Mouse (Mus musculus) heart, embryonic 10.5 days (tissue): ENCODE measurements around the gene Jarid2. TPM values are rescaled to one million over a fixed set of nuclear protein-coding genes. Genes with fewer than 3 reads are reported as not detected.
"Not testable (repeated sequence)": the region's sequence is repeated elsewhere in the genome, so short reads cannot be mapped to it uniquely, and the experiment has no call there.

Experiments
- DNase-seq: peaks from one replicate; pipeline ENCODE4 v3.0.0-alpha.2; 2017; ENCODE audit warnings: low spot score
- H3K27ac ChIP-seq: fragments of 300-500 bp; sonication (generic); 2 replicates; pipeline ENCODE4 v1.5.1; 2016; ENCODE audit warnings: mild to moderate bottlenecking
- H3K27me3 ChIP-seq: fragments of 300-500 bp; sonication (generic); 2 replicates; pipeline ENCODE4 v1.6.1; 2016; ENCODE audit warnings: mild to moderate bottlenecking; ENCODE audit not compliant: poor library complexity, insufficient read depth, severe bottlenecking
- H3K36me3 ChIP-seq: fragments of 300-500 bp; sonication (generic); 2 replicates; pipeline ENCODE4 v1.6.1; 2016; ENCODE audit warnings: mild to moderate bottlenecking, moderate library complexity
- H3K4me1 ChIP-seq: fragments of 300-500 bp; sonication (generic); 2 replicates; pipeline ENCODE4 v1.6.1; 2016; ENCODE audit warnings: mild to moderate bottlenecking
- H3K4me3 ChIP-seq: fragments of 300-500 bp; sonication (generic); 2 replicates; pipeline ENCODE4 v1.5.1; 2016; ENCODE audit warnings: mild to moderate bottlenecking, moderate library complexity
- H3K9me3 ChIP-seq: fragments of 300-500 bp; sonication (generic); 2 replicates; pipeline ENCODE4 v1.6.1; 2016; ENCODE audit warnings: mild to moderate bottlenecking, moderate library complexity
- WGBS: fragments of 180-500 bp; shearing (Covaris S2); methylation state at CpG from one replicate; pipeline ENCODE4 v1.1.7; 2016; 5-methylcytosine and 5-hydroxymethylcytosine counted together
- polyA plus RNA-seq: library from polyadenylated mRNA; unstranded; fragments of >200 nt; fragmentation: Nextera tagmentation; extraction: Ambion mirVana; gene quantifications from 2 replicates; pipeline ENCODE4 v1.2.1, GENCODE M21; 2016

The Jarid2 gene
- polyA plus RNA-seq, 1 experiment from 2014 or later = 39.8 TPM

GRCm38 (mm10) chr13:44837445-44837844 is 108.2 kb downstream of the Jarid2 start:
- Histone ChIP-seq H3K27me3 (no peaks in the 10 kb centered on the region), H3K4me1 (peaks cover 30% of the 10 kb centered on the region), H3K27ac (no peak overlapping the region), H3K9me3 (no peaks in the 10 kb centered on the region), H3K4me3 (no peak overlapping the region), H3K36me3 (no peaks in the 10 kb centered on the region)
- no peak for DNase-seq
- WGBS = 89% methylated on average over 6 of the region's 6 CpGs

- no peaks in the 10 kb centered on the region for H3K36me3 ChIP-seq
- H3K9me3 ChIP-seq = no peaks in the 10 kb centered on the region
- peak overlapping the region; percentile 56 for H3K4me3 ChIP-seq
- WGBS = 12% methylated on average over 20 of the region's 20 CpGs
- H3K27ac ChIP-seq = peak overlapping the region; percentile 80
- H3K4me1 ChIP-seq = peaks cover 32% of the 10 kb centered on the region
- H3K27me3 ChIP-seq = no peaks in the 10 kb centered on the region
- peak; percentile 79 for DNase-seq
Observed at GRCm38 (mm10) chr13:44839866-44840835, 110.9 kb downstream of the Jarid2 start.

GRCm38 (mm10) chr13:44851426-44851825 is 122.2 kb downstream of the Jarid2 start:
- H3K4me1 ChIP-seq = peaks cover 8% of the 10 kb centered on the region; the same call in 1 of the 2 replicates
- no peaks in the 10 kb centered on the region for H3K9me3 ChIP-seq
- peaks cover 12% of the 10 kb centered on the region; the same call in 1 of the 2 replicates for H3K36me3 ChIP-seq
- no peaks in the 10 kb centered on the region for H3K27me3 ChIP-seq
- no peak overlapping the region for H3K27ac ChIP-seq
- no peak overlapping the region for H3K4me3 ChIP-seq
- DNase-seq = no peak
- WGBS = 86% methylated on average over 2 of the region's 2 CpGs

GRCm38 (mm10) chr13:44852024-44852423 is 122.8 kb downstream of the Jarid2 start:
- no peak for DNase-seq
- 80% methylated on average over 3 of the region's 3 CpGs for WGBS

GRCm38 (mm10) chr13:44865566-44865965 is 136.3 kb downstream of the Jarid2 start:
- no peaks in the 10 kb centered on the region for H3K27me3 ChIP-seq
- peaks cover 4% of the 10 kb centered on the region; the same call in 1 of the 2 replicates for H3K4me1 ChIP-seq
- no peak for DNase-seq
- 96% methylated on average over 2 of the region's 2 CpGs for WGBS
- H3K27ac ChIP-seq = no peak overlapping the region
- H3K36me3 ChIP-seq = no peaks in the 10 kb centered on the region
- no peak overlapping the region for H3K4me3 ChIP-seq
- H3K9me3 ChIP-seq = no peaks in the 10 kb centered on the region

More at GRCm38 (mm10) chr13:44852024-44852423, 122.8 kb downstream of the Jarid2 start:
- Histone ChIP-seq H3K36me3 (peaks cover 12% of the 10 kb centered on the region; the same call in 1 of the 2 replicates), H3K27me3 (no peaks in the 10 kb centered on the region), H3K4me3 (no peak overlapping the region), H3K9me3 (no peaks in the 10 kb centered on the region), H3K27ac (no peak overlapping the region), H3K4me1 (peaks cover 9% of the 10 kb centered on the region; the same call in 1 of the 2 replicates)

GRCm38 (mm10) chr13:44868037-44868650 is 138.9 kb downstream of the Jarid2 start:
- H3K4me3 ChIP-seq = no peak overlapping the region
- no peaks in the 10 kb centered on the region for H3K4me1 ChIP-seq
- H3K9me3 ChIP-seq = no peaks in the 10 kb centered on the region
- 72% methylated on average over 4 of the region's 4 CpGs for WGBS
- no peak for DNase-seq
- no peaks in the 10 kb centered on the region for H3K27me3 ChIP-seq
- H3K27ac ChIP-seq = no peak overlapping the region
- no peaks in the 10 kb centered on the region for H3K36me3 ChIP-seq

GRCm38 (mm10) chr13:44869418-44870119 is 140.3 kb downstream of the Jarid2 start:
- not testable (repeated sequence) for H3K27ac ChIP-seq, H3K36me3 ChIP-seq, H3K9me3 ChIP-seq, H3K27me3 ChIP-seq, H3K4me3 ChIP-seq, H3K4me1 ChIP-seq
- WGBS = 79% methylated on average over 47 of the region's 47 CpGs
- DNase-seq = peak; percentile 100

GRCm38 (mm10) chr13:44876799-44877198 is 147.5 kb downstream of the Jarid2 start:
- no peak for DNase-seq
- Histone ChIP-seq H3K4me3 (no peak overlapping the region), H3K9me3 (no peaks in the 10 kb centered on the region), H3K36me3 (peaks cover 9% of the 10 kb centered on the region), H3K4me1 (peaks cover 10% of the 10 kb centered on the region; the same call in 1 of the 2 replicates), H3K27me3 (no peaks in the 10 kb centered on the region), H3K27ac (no peak overlapping the region)
- WGBS = 73% methylated on average over 2 of the region's 2 CpGs

- H3K4me1 ChIP-seq = peaks cover 10% of the 10 kb centered on the region; the same call in 1 of the 2 replicates
- no peak overlapping the region for H3K27ac ChIP-seq
- H3K9me3 ChIP-seq = no peaks in the 10 kb centered on the region
- H3K36me3 ChIP-seq = peaks cover 4% of the 10 kb centered on the region; the same call in 1 of the 2 replicates
- no peaks in the 10 kb centered on the region for H3K27me3 ChIP-seq
- WGBS = 84% methylated on average over 4 of the region's 4 CpGs
- no peak overlapping the region for H3K4me3 ChIP-seq
- DNase-seq = no peak
Observed at GRCm38 (mm10) chr13:44881001-44881400, 151.7 kb downstream of the Jarid2 start.

GRCm38 (mm10) chr13:44886221-44886620 is 156.9 kb downstream of the Jarid2 start:
- 90% methylated on average over 2 of the region's 2 CpGs for WGBS
- Histone ChIP-seq H3K27ac (no peak overlapping the region), H3K4me3 (no peak overlapping the region), H3K9me3 (no peaks in the 10 kb centered on the region), H3K27me3 (no peaks in the 10 kb centered on the region), H3K4me1 (no peaks in the 10 kb centered on the region), H3K36me3 (peaks cover 15% of the 10 kb centered on the region; the same call in 1 of the 2 replicates)
- DNase-seq = no peak

- no peak overlapping the region for H3K4me3 ChIP-seq
- peaks cover 5% of the 10 kb centered on the region; the same call in 1 of the 2 replicates for H3K4me1 ChIP-seq
- H3K9me3 ChIP-seq = no peaks in the 10 kb centered on the region
- no peak overlapping the region for H3K27ac ChIP-seq
- peaks cover 10% of the 10 kb centered on the region; the same call in 1 of the 2 replicates for H3K36me3 ChIP-seq
- no peaks in the 10 kb centered on the region for H3K27me3 ChIP-seq
- WGBS = 78% methylated on average over 2 of the region's 2 CpGs
- no peak for DNase-seq
Observed at GRCm38 (mm10) chr13:44890612-44891011, 161.3 kb downstream of the Jarid2 start.

GRCm38 (mm10) chr13:44891813-44892730 is 162.8 kb downstream of the Jarid2 start:
- Histone ChIP-seq H3K4me1 (peaks cover 5% of the 10 kb centered on the region; the same call in 1 of the 2 replicates), H3K27me3 (no peaks in the 10 kb centered on the region), H3K36me3 (peaks cover 22% of the 10 kb centered on the region), H3K9me3 (no peaks in the 10 kb centered on the region), H3K27ac (no peak overlapping the region), H3K4me3 (no peak overlapping the region)
- WGBS = 80% methylated on average over 5 of the region's 5 CpGs
- no peak for DNase-seq
